Mouse (Mus musculus) stomach, embryonic 14.5 days (tissue): ENCODE results near the gene Aoah. TPM values are rescaled to one million over a fixed set of nuclear protein-coding genes. Genes with fewer than 3 reads are reported as not detected.

Experiments
- ATAC-seq: fragments of 200-750 bp; cut with Nextera tagmentation; 2 replicates; pipeline ENCODE4 v1.8.0; 2017; ENCODE audit warnings: low read depth, moderate TSS enrichment; ENCODE audit not compliant: insufficient number of reproducible peaks, insufficient read depth, low FRiP score
- H3K27ac ChIP-seq: fragments of 300-500 bp; sonication (generic); 2 replicates; pipeline ENCODE4 v1.5.1; 2014; ENCODE audit warnings: mild to moderate bottlenecking, low read length, moderate library complexity, mixed read lengths
- H3K27me3 ChIP-seq: fragments of 300-500 bp; sonication (generic); 2 replicates; pipeline ENCODE4 v1.6.1; 2014; ENCODE audit warnings: low read length, control low read depth, mixed read lengths; ENCODE audit not compliant: control insufficient read depth, insufficient read depth
- H3K36me3 ChIP-seq: fragments of 300-500 bp; sonication (generic); 2 replicates; pipeline ENCODE4 v1.6.1; 2014; ENCODE audit warnings: mild to moderate bottlenecking, control low read depth, low read length, moderate library complexity, mixed read lengths; ENCODE audit not compliant: control insufficient read depth, insufficient read depth
- H3K4me1 ChIP-seq: fragments of 300-500 bp; sonication (generic); 2 replicates; pipeline ENCODE4 v1.6.1; 2014; ENCODE audit warnings: low read length, control low read depth, mixed read lengths; ENCODE audit not compliant: control insufficient read depth, insufficient read depth
- H3K4me2 ChIP-seq: fragments of 300-500 bp; sonication (generic); replicated peaks from 2 replicates; pipeline ENCODE4 v1.6.1; 2014; ENCODE audit warnings: low read depth, low read length, control low read depth
- H3K4me3 ChIP-seq: fragments of 300-500 bp; sonication (generic); 2 replicates; pipeline ENCODE4 v1.5.1; 2014; ENCODE audit warnings: low read depth, low read length, control low read depth
- H3K9ac ChIP-seq: fragments of 300-500 bp; sonication (generic); replicated peaks from 2 replicates; pipeline ENCODE4 v1.6.1; 2014; ENCODE audit warnings: low read depth, mild to moderate bottlenecking, control low read depth, low read length, moderate library complexity, mixed read lengths
- H3K9me3 ChIP-seq: fragments of 300-500 bp; sonication (generic); 2 replicates; pipeline ENCODE4 v1.6.1; 2016; ENCODE audit warnings: low read depth, low read length, control low read depth; ENCODE audit not compliant: control insufficient read depth
- WGBS: fragments of 180-500 bp; shearing (Covaris S2); extraction: QIAGEN DNeasy Blood & Tissue Kit; methylation state at CpG from one replicate; pipeline ENCODE4 v1.1.7; 2014; 5-methylcytosine and 5-hydroxymethylcytosine counted together
- polyA plus RNA-seq: library from polyadenylated mRNA; unstranded; fragments of >200 nt; fragmentation: Nextera tagmentation; extraction: Ambion mirVana; gene quantifications from 2 replicates; pipeline ENCODE4 v1.2.1, GENCODE M21; 2014

Gene Aoah
- polyA plus RNA-seq, 1 experiment from 2014 or later: 1.8 TPM

- WGBS: 52% methylated on average over 3 of the region's 3 CpGs
- no peak for ATAC-seq
- H3K27me3 ChIP-seq: no peaks in the 10 kb centered on the region
Observed at GRCm38 (mm10) chr13:20799772-20800171, 5.9 kb downstream of the Aoah start.

GRCm38 (mm10) chr13:20800569-20800968, 6.7 kb downstream of the Aoah start:
- Histone ChIP-seq H3K36me3 (no peaks in the 10 kb centered on the region), H3K27ac (no peak overlapping the region), H3K9ac (no peak overlapping the region), H3K27me3 (no peaks in the 10 kb centered on the region), H3K4me1 (no peaks in the 10 kb centered on the region), H3K4me2 (no peak overlapping the region), H3K9me3 (no peaks in the 10 kb centered on the region), H3K4me3 (no peak overlapping the region)
- 45% methylated on average over 3 of the region's 3 CpGs for WGBS
- no peak; the same call in 1 of the 2 replicates for ATAC-seq

More at GRCm38 (mm10) chr13:20799772-20800171, 5.9 kb downstream of the Aoah start:
- Histone ChIP-seq H3K4me2 (no peak overlapping the region), H3K9me3 (no peaks in the 10 kb centered on the region), H3K9ac (no peak overlapping the region), H3K27ac (no peak overlapping the region), H3K4me1 (no peaks in the 10 kb centered on the region), H3K36me3 (no peaks in the 10 kb centered on the region), H3K4me3 (no peak overlapping the region)

- 73% methylated on average over 3 of the region's 3 CpGs for WGBS
Observed at GRCm38 (mm10) chr13:20811782-20812406, 18.0 kb downstream of the Aoah start.

DNA sequence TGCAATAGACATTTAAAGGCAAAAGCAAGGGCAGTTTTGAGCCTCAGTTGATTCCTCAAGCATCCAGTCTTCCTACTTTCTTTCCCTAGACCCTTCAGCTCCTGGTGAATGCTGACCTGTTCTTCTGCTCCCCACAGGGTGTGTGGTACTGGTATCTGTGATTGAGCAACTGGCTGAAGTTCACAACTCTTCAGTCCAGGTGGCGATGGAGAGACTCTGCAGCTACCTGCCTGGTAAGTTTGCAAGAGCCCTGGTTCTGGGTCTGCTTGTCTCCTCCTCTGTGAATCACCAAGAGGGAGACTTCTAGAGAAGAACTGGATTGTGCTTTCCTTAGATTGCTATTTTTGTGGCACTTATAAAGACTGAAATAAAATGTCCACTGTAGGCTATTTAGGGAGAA, 22.5 kb downstream of the Aoah start:
- H3K27ac ChIP-seq: no peak overlapping the region
- H3K4me2 ChIP-seq: no peak overlapping the region
- H3K9me3 ChIP-seq: no peaks in the 10 kb centered on the region
- H3K9ac ChIP-seq: no peak overlapping the region
- H3K36me3 ChIP-seq: no peaks in the 10 kb centered on the region
- no peaks in the 10 kb centered on the region for H3K27me3 ChIP-seq
- no peaks in the 10 kb centered on the region for H3K4me1 ChIP-seq
- 70% methylated on average over 1 of the region's 1 CpGs for WGBS
- H3K4me3 ChIP-seq: no peak overlapping the region
- no peak for ATAC-seq

More at GRCm38 (mm10) chr13:20811782-20812406, 18.0 kb downstream of the Aoah start:
- no peak overlapping the region for H3K27ac ChIP-seq
- no peak overlapping the region for H3K4me3 ChIP-seq
- no peak for ATAC-seq
- H3K4me1 ChIP-seq: no peaks in the 10 kb centered on the region
- no peaks in the 10 kb centered on the region for H3K9me3 ChIP-seq
- H3K4me2 ChIP-seq: no peak overlapping the region
- H3K36me3 ChIP-seq: no peaks in the 10 kb centered on the region
- H3K9ac ChIP-seq: no peak overlapping the region
- H3K27me3 ChIP-seq: no peaks in the 10 kb centered on the region

GRCm38 (mm10) chr13:20820712-20821328, 26.9 kb downstream of the Aoah start:
- Histone ChIP-seq H3K27me3 (no peaks in the 10 kb centered on the region), H3K36me3 (no peaks in the 10 kb centered on the region), H3K4me1 (no peaks in the 10 kb centered on the region), H3K27ac (no peak overlapping the region), H3K4me3 (no peak overlapping the region), H3K4me2 (no peak overlapping the region), H3K9me3 (no peaks in the 10 kb centered on the region), H3K9ac (no peak overlapping the region)
- 50% methylated on average over 2 of the region's 2 CpGs for WGBS
- ATAC-seq: no peak

GRCm38 (mm10) chr13:20828728-20829127, 34.8 kb downstream of the Aoah start:
- Histone ChIP-seq H3K27ac (no peak overlapping the region), H3K4me2 (no peak overlapping the region), H3K9ac (no peak overlapping the region), H3K4me3 (no peak overlapping the region), H3K9me3 (no peaks in the 10 kb centered on the region), H3K4me1 (no peaks in the 10 kb centered on the region), H3K36me3 (no peaks in the 10 kb centered on the region), H3K27me3 (no peaks in the 10 kb centered on the region)
- 65% methylated on average over 2 of the region's 2 CpGs for WGBS
- ATAC-seq: no peak

DNA sequence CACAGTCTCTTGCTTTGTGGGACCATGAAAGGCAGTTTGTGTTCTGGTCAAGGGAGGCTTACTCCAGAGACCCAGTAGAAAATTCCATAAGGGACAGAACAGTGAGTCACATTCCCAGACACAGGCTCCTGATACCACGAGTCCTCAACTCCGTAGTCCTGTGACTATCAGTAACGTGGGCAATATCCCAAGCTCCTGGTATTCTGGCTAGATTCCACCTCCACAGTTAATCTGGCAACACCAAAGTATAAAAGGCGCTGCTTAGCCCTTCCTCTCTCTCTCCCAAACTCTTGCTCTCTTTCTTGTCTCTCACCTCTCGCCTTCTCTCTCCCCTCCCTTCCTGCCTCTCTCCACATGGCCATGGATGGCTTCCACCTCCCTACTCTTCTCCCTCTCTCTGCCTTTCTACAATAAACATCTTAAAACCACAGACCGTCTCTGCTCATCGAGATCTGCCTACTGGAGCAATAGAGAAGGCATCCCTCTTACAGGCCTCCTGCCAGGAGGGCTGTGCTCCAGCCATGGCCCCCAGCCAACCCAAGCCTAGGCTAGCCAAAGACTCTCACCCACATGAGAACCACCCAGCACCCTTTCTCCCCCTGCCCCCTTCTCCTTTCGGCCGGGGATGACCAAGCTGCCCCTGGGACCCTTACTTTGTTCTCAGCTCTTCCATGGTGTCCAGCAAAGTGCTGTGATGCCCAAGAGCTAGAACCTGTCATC, 35.4 kb downstream of the Aoah start:
- Histone ChIP-seq H3K4me3 (no peak overlapping the region), H3K4me2 (no peak overlapping the region), H3K4me1 (no peaks in the 10 kb centered on the region), H3K9me3 (no peaks in the 10 kb centered on the region), H3K36me3 (no peaks in the 10 kb centered on the region), H3K27me3 (no peaks in the 10 kb centered on the region), H3K27ac (no peak overlapping the region), H3K9ac (no peak overlapping the region)
- ATAC-seq: no peak
- WGBS: 86% methylated on average over 9 of the region's 9 CpGs

- ATAC-seq: no peak
- Histone ChIP-seq H3K4me2 (no peak overlapping the region), H3K9me3 (no peaks in the 10 kb centered on the region), H3K4me3 (no peak overlapping the region), H3K36me3 (no peaks in the 10 kb centered on the region), H3K27ac (no peak overlapping the region), H3K27me3 (no peaks in the 10 kb centered on the region), H3K9ac (no peak overlapping the region), H3K4me1 (no peaks in the 10 kb centered on the region)
- 53% methylated on average over 3 of the region's 3 CpGs for WGBS
Observed at GRCm38 (mm10) chr13:20855893-20856292, 62.0 kb downstream of the Aoah start.
